Mouse (Mus musculus) forebrain, embryonic 14.5 days (tissue): ENCODE data around the gene Efcab6. TPM values are rescaled to one million over a fixed set of nuclear protein-coding genes. Genes with fewer than 3 reads are reported as not detected.
A peak's percentile ranks its signal among the peaks of the same experiment; 100 is the strongest.

ENCODE experiments used
- ATAC-seq: fragments of 200-750 bp; cut with Nextera tagmentation; 2 replicates; pipeline ENCODE4 v1.8.0; 2017; ENCODE audit warnings: mild to moderate bottlenecking, moderate library complexity
- DNase-seq: peaks from one replicate; pipeline ENCODE4 v3.0.0-alpha.2; 2015; ENCODE audit warnings: low spot score
- H3K27ac ChIP-seq: fragments of 300-500 bp; sonication (generic); 2 replicates; pipeline ENCODE4 v1.5.1; 2014; ENCODE audit warnings: low read depth, mild to moderate bottlenecking, control low read depth, low read length, moderate library complexity
- H3K27me3 ChIP-seq: fragments of 300-500 bp; sonication (generic); replicated peaks from 2 replicates; pipeline ENCODE4 v1.6.1; 2014; ENCODE audit warnings: low read length, control low read depth, mixed read lengths; ENCODE audit not compliant: control insufficient read depth, insufficient read depth
- H3K36me3 ChIP-seq: fragments of 300-500 bp; sonication (generic); 2 replicates; pipeline ENCODE4 v1.6.1; 2014; ENCODE audit warnings: low read length, control low read depth; ENCODE audit not compliant: control insufficient read depth, insufficient read depth
- H3K4me1 ChIP-seq: fragments of 300-500 bp; sonication (generic); 2 replicates; pipeline ENCODE4 v1.6.1; 2014; ENCODE audit warnings: antibody characterized with exemption, low read length, control low read depth; ENCODE audit not compliant: control insufficient read depth, insufficient read depth
- H3K4me2 ChIP-seq: fragments of 300-500 bp; sonication (generic); 2 replicates; pipeline ENCODE4 v1.6.1; 2014; ENCODE audit warnings: mild to moderate bottlenecking, control low read depth, low read length
- H3K4me3 ChIP-seq: fragments of 300-500 bp; sonication (generic); 2 replicates; pipeline ENCODE4 v1.5.1; 2014; ENCODE audit warnings: low read depth, low read length, control low read depth
- H3K9ac ChIP-seq: fragments of 300-500 bp; sonication (generic); 2 replicates; pipeline ENCODE4 v1.6.1; 2014; ENCODE audit warnings: mild to moderate bottlenecking, low read length, control low read depth, moderate library complexity
- H3K9me3 ChIP-seq: fragments of 300-500 bp; sonication (generic); replicated peaks from 2 replicates; pipeline ENCODE4 v1.6.1; 2016; ENCODE audit warnings: low read length, control low read depth, mixed read lengths; ENCODE audit not compliant: control insufficient read depth
- WGBS: fragments of 180-500 bp; shearing (Covaris S2); extraction: QIAGEN DNeasy Blood & Tissue Kit; methylation state at CpG from one replicate; pipeline ENCODE4 v1.1.7; 2014; 5-methylcytosine and 5-hydroxymethylcytosine counted together
- polyA plus RNA-seq: library from polyadenylated mRNA; unstranded; fragments of >200 nt; fragmentation: Nextera tagmentation; extraction: Ambion mirVana; gene quantifications from 2 replicates; pipeline ENCODE4 v1.2.1, GENCODE M21; 2014

Efcab6 gene
- polyA plus RNA-seq, 1 experiment from 2014 or later = 2.1 TPM

DNA sequence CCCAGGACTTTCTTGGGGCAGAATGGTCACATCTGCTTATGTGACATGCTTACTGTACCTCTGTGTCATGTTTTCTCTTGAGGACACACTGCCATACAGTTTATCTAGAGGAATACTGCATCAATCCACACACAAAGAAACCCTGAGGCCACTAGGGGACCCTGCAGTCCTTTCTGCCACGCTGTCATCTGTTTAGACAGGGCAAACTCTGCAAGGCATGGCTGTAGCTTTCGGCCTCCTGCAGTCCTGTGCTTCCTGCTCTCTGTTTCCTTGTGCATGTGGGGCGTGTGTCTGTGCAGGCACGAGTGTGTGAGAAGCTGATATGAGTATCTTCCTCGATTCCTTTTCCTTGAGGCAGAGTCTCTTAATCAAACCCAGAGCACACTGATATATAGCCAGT lies 125.5 kb downstream of the Efcab6 start:
- no peak overlapping the region for H3K9ac ChIP-seq
- 57% methylated on average over 5 of the region's 5 CpGs for WGBS
- peaks cover 4% of the 10 kb centered on the region; the same call in 1 of the 2 replicates for H3K4me1 ChIP-seq

DNA sequence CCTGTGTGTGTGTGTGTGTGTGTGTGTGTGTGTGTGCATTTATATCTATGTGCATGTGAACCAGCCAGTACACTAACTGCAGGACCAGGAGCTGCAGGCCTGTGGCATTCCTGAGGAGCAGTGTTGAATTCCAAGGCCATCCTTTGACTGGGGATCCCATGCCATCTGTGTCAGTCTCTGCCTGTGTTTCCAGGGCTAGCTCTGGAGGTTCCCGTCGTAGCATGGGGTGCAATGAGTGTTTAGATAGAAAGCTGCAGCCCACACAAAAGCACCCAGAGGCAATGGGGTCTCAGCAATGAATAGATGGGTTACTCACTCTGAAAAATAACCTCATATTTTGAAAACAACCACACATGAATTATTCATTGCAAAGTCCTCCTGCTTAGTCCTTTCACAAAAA lies 126.7 kb downstream of the Efcab6 start:
- ATAC-seq (no peak), DNase-seq (no peak)
- Histone ChIP-seq H3K27ac (no peak overlapping the region), H3K27me3 (no peaks in the 10 kb centered on the region), H3K4me1 (peaks cover 4% of the 10 kb centered on the region; the same call in 1 of the 2 replicates), H3K9ac (no peak overlapping the region), H3K9me3 (no peaks in the 10 kb centered on the region), H3K36me3 (no peaks in the 10 kb centered on the region), H3K4me3 (no peak overlapping the region), H3K4me2 (no peak overlapping the region)
- 50% methylated on average over 2 of the region's 2 CpGs for WGBS

More for the DNA sequence above, 125.5 kb downstream of the Efcab6 start:
- no peak for DNase-seq
- H3K9me3 ChIP-seq = no peaks in the 10 kb centered on the region
- H3K4me2 ChIP-seq = no peak overlapping the region
- no peak overlapping the region for H3K27ac ChIP-seq
- no peak for ATAC-seq
- H3K36me3 ChIP-seq = no peaks in the 10 kb centered on the region
- no peak overlapping the region for H3K4me3 ChIP-seq
- no peaks in the 10 kb centered on the region for H3K27me3 ChIP-seq

DNA sequence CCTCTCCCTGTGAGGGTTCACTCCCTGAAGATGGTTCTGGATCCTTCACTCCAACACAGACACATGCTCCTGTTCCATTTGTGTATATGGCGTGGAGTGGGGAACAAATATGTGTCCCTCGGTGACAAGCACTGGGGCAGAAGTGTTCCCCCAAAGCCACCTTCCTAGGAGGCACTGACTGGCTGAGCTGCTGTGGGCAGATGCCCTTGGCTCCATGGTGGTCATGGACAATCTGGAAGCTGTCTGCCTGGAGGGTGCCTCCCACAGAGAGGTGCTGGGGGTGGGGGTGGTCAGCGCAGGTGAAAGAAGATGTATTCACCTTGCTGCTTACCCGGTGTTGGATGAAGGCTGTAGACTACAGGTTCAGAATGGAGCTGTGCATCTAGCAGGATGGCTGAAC lies 128.7 kb downstream of the Efcab6 start:
- no peak overlapping the region for H3K9ac ChIP-seq
- H3K4me2 ChIP-seq = no peak overlapping the region
- H3K27me3 ChIP-seq = no peaks in the 10 kb centered on the region
- ATAC-seq (no peak), DNase-seq (no peak)
- H3K9me3 ChIP-seq = no peaks in the 10 kb centered on the region
- WGBS = 90% methylated on average over 4 of the region's 4 CpGs
- H3K4me3 ChIP-seq = no peak overlapping the region
- no peaks in the 10 kb centered on the region for H3K36me3 ChIP-seq
- H3K27ac ChIP-seq = no peak overlapping the region
- H3K4me1 ChIP-seq = peaks cover 4% of the 10 kb centered on the region; the same call in 1 of the 2 replicates

DNA sequence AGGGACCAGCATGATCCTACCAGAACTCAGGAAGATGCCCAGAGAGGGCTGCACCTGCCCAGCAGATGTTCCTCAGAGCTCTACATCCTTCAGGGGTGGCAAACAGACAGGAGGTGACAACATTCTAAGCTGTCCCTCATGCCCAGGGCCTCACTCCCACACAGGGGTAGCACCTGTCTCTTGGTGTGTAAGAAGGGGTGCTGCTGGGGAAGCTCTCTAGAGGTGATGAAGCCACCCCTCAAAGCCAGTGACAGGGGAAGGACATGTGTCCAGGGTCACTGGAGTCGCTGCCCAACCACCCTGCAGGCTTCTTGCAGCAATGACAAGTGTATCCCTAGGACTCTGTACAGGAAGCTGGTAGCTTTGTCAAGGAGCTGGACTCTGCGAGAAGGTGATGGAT lies 130.4 kb downstream of the Efcab6 start:
- no peak overlapping the region for H3K27ac ChIP-seq
- H3K9me3 ChIP-seq = no peaks in the 10 kb centered on the region
- ATAC-seq = no peak
- DNase-seq = no peak
- H3K9ac ChIP-seq = no peak overlapping the region
- no peak overlapping the region for H3K4me3 ChIP-seq
- 79% methylated on average over 2 of the region's 2 CpGs for WGBS
- peaks cover 4% of the 10 kb centered on the region; the same call in 1 of the 2 replicates for H3K4me1 ChIP-seq
- no peaks in the 10 kb centered on the region for H3K27me3 ChIP-seq
- no peak overlapping the region for H3K4me2 ChIP-seq
- H3K36me3 ChIP-seq = no peaks in the 10 kb centered on the region

DNA sequence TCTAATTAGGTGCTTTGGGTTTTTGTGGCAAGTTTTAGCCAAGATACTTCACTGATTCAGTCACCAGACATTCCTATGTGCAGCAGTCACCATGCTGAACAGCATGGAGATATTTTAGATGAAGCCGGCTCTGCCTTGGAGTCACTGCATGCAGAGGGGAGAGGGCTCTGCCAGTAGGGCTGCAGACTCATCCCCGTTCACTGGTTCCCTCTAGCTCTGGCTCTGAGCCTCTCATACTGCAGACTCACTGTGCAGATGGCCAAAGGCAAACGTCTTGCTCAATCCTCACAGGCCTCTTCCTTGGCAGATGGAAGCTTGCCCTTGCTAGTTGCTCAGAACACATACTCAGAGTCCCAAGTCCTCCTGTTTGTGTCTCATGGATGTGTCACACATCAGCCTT lies 139.8 kb downstream of the Efcab6 start:
- Histone ChIP-seq H3K4me1 (no peaks in the 10 kb centered on the region), H3K36me3 (no peaks in the 10 kb centered on the region), H3K9ac (no peak overlapping the region), H3K27ac (no peak overlapping the region), H3K27me3 (no peaks in the 10 kb centered on the region), H3K9me3 (no peaks in the 10 kb centered on the region), H3K4me2 (no peak overlapping the region), H3K4me3 (no peak overlapping the region)
- DNase-seq (no peak), ATAC-seq (no peak)
- 53% methylated on average over 3 of the region's 3 CpGs for WGBS

DNA sequence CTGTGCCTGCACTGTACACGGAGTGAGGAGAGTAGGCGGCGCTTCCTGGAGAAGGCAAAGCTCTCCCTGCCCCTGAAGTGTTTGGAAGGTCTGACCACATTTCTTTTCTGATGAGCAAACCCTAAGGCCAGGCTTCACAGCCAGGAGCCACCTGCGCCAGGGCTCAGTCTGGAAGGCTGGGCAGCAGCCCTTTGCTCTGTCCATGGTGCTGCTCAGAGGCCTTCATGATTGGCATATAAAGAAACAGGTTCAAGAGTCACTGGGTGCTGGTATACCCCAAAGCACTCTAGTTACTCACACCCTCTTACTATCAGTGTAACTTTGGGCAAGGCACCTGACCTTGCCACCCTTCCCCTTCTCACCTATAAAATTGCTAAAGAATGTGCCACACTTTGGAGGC lies 140.5 kb downstream of the Efcab6 start:
- Histone ChIP-seq H3K4me1 (no peaks in the 10 kb centered on the region), H3K9me3 (no peaks in the 10 kb centered on the region), H3K4me3 (no peak overlapping the region), H3K4me2 (no peak overlapping the region), H3K27ac (no peak overlapping the region), H3K9ac (no peak overlapping the region), H3K27me3 (no peaks in the 10 kb centered on the region), H3K36me3 (no peaks in the 10 kb centered on the region)
- DNase-seq (no peak), ATAC-seq (no peak)
- 24% methylated on average over 4 of the region's 4 CpGs for WGBS

DNA sequence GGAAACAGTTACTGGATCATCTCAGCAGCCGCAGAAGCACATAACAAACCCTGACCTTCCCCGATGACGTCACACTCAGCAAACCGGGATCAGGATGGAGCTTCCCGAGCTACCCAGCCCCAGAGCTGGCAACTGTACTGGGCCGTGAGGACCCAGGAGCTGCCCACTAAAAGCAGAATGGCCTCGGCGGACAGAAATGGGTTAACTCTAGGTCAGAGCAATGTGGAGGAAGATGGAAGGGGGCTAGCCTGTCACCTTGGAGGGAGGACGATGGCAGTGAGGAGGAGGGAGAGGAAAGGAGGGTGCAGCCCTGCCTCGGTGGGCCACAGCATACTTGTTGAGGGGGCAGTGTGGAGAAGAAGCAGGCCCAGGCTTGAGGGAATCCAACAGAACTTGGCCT lies 149.8 kb downstream of the Efcab6 start:
- no peaks in the 10 kb centered on the region for H3K9me3 ChIP-seq
- no peak overlapping the region for H3K9ac ChIP-seq
- no peak for ATAC-seq
- no peaks in the 10 kb centered on the region for H3K36me3 ChIP-seq
- no peak overlapping the region for H3K27ac ChIP-seq
- H3K4me1 ChIP-seq = no peaks in the 10 kb centered on the region
- H3K4me3 ChIP-seq = no peak overlapping the region
- no peak for DNase-seq
- H3K4me2 ChIP-seq = no peak overlapping the region
- WGBS = 90% methylated on average over 10 of the region's 10 CpGs
- H3K27me3 ChIP-seq = no peaks in the 10 kb centered on the region

DNA sequence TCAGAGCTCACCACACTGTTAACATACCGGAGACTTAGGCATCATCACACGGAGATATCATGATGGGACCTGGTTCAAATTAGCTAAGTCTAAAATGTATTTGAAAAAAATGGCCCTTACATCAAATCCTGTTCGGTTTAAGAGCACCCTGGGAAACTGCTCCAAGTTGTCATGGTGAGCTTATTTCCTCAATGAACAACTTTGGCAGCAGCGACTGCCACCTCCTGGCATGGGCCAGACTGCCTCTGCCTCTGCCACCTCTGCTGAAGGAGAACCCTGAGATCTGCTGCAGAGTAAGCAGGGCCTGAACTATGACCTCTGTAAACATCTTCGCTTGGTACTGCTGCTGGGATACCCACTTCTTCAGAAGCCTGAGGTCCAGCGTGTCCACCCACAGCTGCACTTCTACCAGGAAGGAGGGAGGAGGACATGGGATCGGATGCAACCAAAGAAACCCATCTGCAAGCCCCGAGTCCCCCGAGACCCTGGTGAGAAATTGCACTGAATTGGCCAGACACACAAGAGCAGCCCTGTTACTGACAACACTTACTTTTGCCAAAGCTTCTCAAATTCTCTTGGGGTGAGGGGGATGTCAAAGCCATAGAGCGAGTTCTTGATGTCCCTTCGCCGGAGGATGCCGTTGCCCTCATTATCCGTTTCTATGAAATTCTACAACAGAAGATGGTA lies 152.0 kb downstream of the Efcab6 start:
- no peak overlapping the region for H3K4me2 ChIP-seq
- 90% methylated on average over 14 of the region's 14 CpGs for WGBS
- no peak overlapping the region for H3K27ac ChIP-seq
- no peaks in the 10 kb centered on the region for H3K36me3 ChIP-seq
- no peak overlapping the region for H3K4me3 ChIP-seq
- H3K9ac ChIP-seq = no peak overlapping the region
- H3K4me1 ChIP-seq = no peaks in the 10 kb centered on the region
- no peaks in the 10 kb centered on the region for H3K27me3 ChIP-seq
- ATAC-seq (no peak), DNase-seq (peak; percentile 39)
- no peaks in the 10 kb centered on the region for H3K9me3 ChIP-seq

DNA sequence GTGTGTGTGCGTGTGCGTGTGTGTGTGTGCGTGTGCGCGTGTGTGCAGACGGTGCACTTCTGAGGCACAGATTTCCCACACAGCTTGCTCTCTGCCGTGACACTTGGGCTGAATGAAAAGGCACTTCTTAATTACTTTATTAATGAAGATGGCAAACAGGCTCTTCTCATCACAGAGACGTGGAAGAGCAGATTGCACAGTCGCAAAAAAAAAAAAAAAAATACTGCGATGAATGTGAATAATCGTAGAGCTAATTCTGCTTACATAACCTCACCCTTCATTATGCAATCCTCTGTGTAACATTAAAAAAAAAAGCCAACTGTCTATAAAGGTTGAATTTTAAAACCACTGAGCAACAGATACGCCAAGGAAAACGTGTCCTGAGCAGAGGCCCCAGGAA lies 158.7 kb downstream of the Efcab6 start:
- H3K4me3 ChIP-seq = no peak overlapping the region
- no peak overlapping the region for H3K9ac ChIP-seq
- WGBS = 64% methylated on average over 13 of the region's 13 CpGs
- no peaks in the 10 kb centered on the region for H3K36me3 ChIP-seq
- H3K9me3 ChIP-seq = no peaks in the 10 kb centered on the region
- H3K27me3 ChIP-seq = no peaks in the 10 kb centered on the region
- peak; percentile 74 for DNase-seq
- peak overlapping the region; percentile 68 for H3K27ac ChIP-seq
- peak; percentile 75; the same call in 1 of the 2 replicates for ATAC-seq
- H3K4me1 ChIP-seq = no peaks in the 10 kb centered on the region
- no peak overlapping the region for H3K4me2 ChIP-seq
